Mouse (Mus musculus) common myeloid progenitor, adult 5-6 weeks (primary cell): ENCODE data around the gene Cers3. TPM values are rescaled to one million over a fixed set of nuclear protein-coding genes. Genes with fewer than 3 reads are reported as not detected.

Source experiments
- total RNA-seq: library from RNA; stranded (forward); fragments of 200-1000, 187-1606 nt; gene quantifications from 2 replicates; pipeline ENCODE4 v1.2.3, GENCODE M21; 2017

Cers3 gene
- total RNA-seq, 1 experiment from 2014 or later = not detected

Other genes starting within 250 kb of the Cers3 start
- 12.0 and 28.4 TPM in 2 replicates for gene Asb7, start 53.9 kb upstream of the Cers3 start, total RNA-seq
- gene Lins1, start 53.6 kb upstream of the Cers3 start, total RNA-seq = 13.1 and 13.2 TPM in 2 replicates
- 1.2 and 1.9 TPM in 2 replicates for gene Adamts17, start 96.2 kb downstream of the Cers3 start, total RNA-seq